Mouse (Mus musculus): ENCODE results near the gene Otulin. TPM values are rescaled to one million over a fixed set of nuclear protein-coding genes. Genes with fewer than 3 reads are reported as not detected.

Gene Otulin
- polyA plus RNA-seq, 1 experiment = 23.7 TPM

DNA sequence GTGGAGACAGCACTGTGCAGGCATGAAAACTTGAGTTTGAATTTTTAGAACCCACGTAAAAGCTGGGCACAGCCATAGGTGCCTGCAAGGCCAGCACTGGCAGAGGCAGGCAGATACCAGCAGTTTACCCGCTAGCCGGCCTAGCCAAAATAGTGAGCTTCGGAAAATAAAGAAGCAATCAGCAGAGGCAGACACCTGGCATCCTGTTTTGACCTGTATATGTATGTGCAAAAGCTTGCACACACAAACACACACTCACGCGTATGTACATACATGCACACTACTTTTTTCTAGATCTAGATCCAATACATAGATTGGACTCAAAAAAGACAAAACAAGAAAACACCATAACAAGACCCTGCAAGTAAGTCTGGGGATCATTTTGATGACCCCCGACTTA is 38.1 kb upstream of the Otulin start:
- TF ChIP-seq CTCF (IDR thresholded peaks at IDR 0.05; ENCODE audit: borderline replicate concordance, extremely low read depth, insufficient read depth, insufficient read length) (no peak), POLR2A (IDR thresholded peaks at IDR 0.05; ENCODE audit: borderline replicate concordance, extremely low read depth, insufficient read depth, insufficient read length, poor library complexity, severe bottlenecking) (no peak)
- no peak for DNase-seq (ENCODE audit: low read depth)

- no peak for DNase-seq (ENCODE audit: low read depth)
- TF ChIP-seq CTCF (IDR thresholded peaks at IDR 0.05; ENCODE audit: borderline replicate concordance, extremely low read depth, insufficient read depth, insufficient read length) = no peak
- TF ChIP-seq POLR2A (IDR thresholded peaks at IDR 0.05; ENCODE audit: borderline replicate concordance, extremely low read depth, insufficient read depth, insufficient read length, poor library complexity, severe bottlenecking) = no peak
These were observed 37.5 kb upstream of the Otulin start for GRCm38 (mm10) chr15:27668001-27668461.

DNA sequence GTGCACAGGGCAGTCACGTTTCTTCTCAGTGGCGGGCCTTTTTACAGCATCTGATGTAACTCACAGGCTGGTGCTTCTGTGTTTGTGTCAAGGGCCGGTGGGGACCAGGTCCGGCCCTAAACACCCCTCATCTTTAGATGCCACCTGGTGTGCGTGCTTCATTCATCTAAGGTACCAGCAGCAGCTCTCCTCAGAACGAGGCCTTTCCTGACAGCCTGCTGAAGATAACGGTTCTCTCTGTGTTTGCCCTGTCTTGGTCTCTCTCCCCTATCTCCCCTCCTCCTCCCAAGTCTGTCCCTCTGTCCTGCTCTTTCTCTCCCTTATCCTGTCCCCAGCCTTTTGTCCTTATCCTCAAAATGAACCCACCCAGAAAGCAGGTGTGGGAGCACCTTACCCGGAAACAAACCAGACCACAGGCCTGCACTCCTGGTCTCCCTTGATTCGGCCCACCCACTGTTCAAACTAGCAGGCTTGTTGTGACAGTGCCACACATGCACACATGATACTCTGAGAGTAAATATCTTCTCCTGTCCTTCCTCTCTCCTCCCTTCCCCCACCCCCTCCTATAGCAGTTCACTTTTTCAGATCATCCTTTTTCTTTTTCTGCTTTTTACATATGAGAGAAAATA is 36.5 kb upstream of the Otulin start:
- DNase-seq (ENCODE audit: low read depth) = no peak
- TF ChIP-seq POLR2A (IDR thresholded peaks at IDR 0.05; ENCODE audit: borderline replicate concordance, extremely low read depth, insufficient read depth, insufficient read length, poor library complexity, severe bottlenecking) (no peak), CTCF (IDR thresholded peaks at IDR 0.05; ENCODE audit: borderline replicate concordance, extremely low read depth, insufficient read depth, insufficient read length) (no peak)

DNA sequence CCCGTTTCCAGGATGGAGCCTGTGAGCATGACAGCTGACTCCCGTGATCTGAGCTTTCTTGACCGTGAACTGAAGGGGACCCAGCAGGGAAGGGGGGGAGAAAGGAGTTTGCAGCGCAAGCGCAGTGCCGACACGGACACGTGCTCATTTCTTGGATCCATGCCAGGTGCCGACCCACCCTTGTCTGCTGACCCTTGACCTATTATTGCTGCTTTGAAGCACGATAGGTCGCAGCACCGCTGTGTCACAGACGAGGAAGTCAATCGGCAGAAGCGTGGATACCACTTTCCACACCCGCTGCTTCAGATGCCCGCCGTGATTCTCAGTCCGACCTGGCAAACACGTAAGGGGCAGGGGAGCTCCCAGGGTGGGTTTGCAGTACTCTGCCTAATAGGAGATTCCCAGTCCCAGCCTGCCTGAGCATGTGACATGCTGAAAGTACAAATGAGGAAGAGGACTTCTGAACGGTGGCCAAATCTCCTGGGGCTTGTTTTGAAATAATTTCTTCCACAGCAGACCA is 35.0 kb upstream of the Otulin start:
- DNase-seq (ENCODE audit: low read depth) = peak; percentile 61
- TF ChIP-seq POLR2A (IDR thresholded peaks at IDR 0.05; ENCODE audit: borderline replicate concordance, extremely low read depth, insufficient read depth, insufficient read length, poor library complexity, severe bottlenecking) (no peak), CTCF (IDR thresholded peaks at IDR 0.05; ENCODE audit: borderline replicate concordance, extremely low read depth, insufficient read depth, insufficient read length) (no peak)

GRCm38 (mm10) chr15:27664126-27664525 is 33.6 kb upstream of the Otulin start:
- TF ChIP-seq CTCF (IDR thresholded peaks at IDR 0.05; ENCODE audit: borderline replicate concordance, extremely low read depth, insufficient read depth, insufficient read length) = no peak
- TF ChIP-seq POLR2A (IDR thresholded peaks at IDR 0.05; ENCODE audit: borderline replicate concordance, extremely low read depth, insufficient read depth, insufficient read length, poor library complexity, severe bottlenecking) = no peak
- no peak for DNase-seq (ENCODE audit: low read depth)

DNA sequence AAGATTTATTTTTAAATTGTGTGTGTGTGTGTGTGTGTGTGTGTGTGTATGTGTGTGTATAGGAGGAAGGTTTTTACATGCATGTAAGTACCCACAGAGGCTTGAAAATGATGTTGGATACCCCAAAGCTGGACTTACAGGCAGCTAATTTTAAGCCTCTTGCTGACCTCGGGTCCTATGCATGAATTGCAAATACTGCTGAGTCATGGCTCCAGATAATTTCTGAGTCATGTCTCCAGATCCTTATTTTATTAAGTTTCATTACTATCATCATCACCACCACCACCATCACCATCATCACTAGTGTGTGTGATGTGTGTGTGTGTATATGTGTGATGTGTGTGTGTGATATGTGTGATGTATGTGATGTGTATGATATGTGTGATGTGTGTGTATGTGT is 32.2 kb upstream of the Otulin start:
- no peak for DNase-seq (ENCODE audit: low read depth)
- no peak for TF ChIP-seq POLR2A (IDR thresholded peaks at IDR 0.05; ENCODE audit: borderline replicate concordance, extremely low read depth, insufficient read depth, insufficient read length, poor library complexity, severe bottlenecking)
- TF ChIP-seq CTCF (IDR thresholded peaks at IDR 0.05; ENCODE audit: borderline replicate concordance, extremely low read depth, insufficient read depth, insufficient read length) = no peak

GRCm38 (mm10) chr15:27661696-27662095 is 31.2 kb upstream of the Otulin start:
- no peak for DNase-seq (ENCODE audit: low read depth)
- no peak for TF ChIP-seq CTCF (IDR thresholded peaks at IDR 0.05; ENCODE audit: borderline replicate concordance, extremely low read depth, insufficient read depth, insufficient read length)
- TF ChIP-seq POLR2A (IDR thresholded peaks at IDR 0.05; ENCODE audit: borderline replicate concordance, extremely low read depth, insufficient read depth, insufficient read length, poor library complexity, severe bottlenecking) = no peak

- peak; percentile 90 for DNase-seq (ENCODE audit: low read depth)
- TF ChIP-seq POLR2A (IDR thresholded peaks at IDR 0.05; ENCODE audit: borderline replicate concordance, extremely low read depth, insufficient read depth, insufficient read length, poor library complexity, severe bottlenecking) (no peak), CTCF (IDR thresholded peaks at IDR 0.05; ENCODE audit: borderline replicate concordance, extremely low read depth, insufficient read depth, insufficient read length) (peak; percentile 98)
These were observed 29.2 kb upstream of the Otulin start for GRCm38 (mm10) chr15:27659592-27660244.

GRCm38 (mm10) chr15:27659143-27659542 is 28.6 kb upstream of the Otulin start:
- TF ChIP-seq CTCF (IDR thresholded peaks at IDR 0.05; ENCODE audit: borderline replicate concordance, extremely low read depth, insufficient read depth, insufficient read length) (no peak), POLR2A (IDR thresholded peaks at IDR 0.05; ENCODE audit: borderline replicate concordance, extremely low read depth, insufficient read depth, insufficient read length, poor library complexity, severe bottlenecking) (no peak)
- DNase-seq (ENCODE audit: low read depth) = no peak

DNA sequence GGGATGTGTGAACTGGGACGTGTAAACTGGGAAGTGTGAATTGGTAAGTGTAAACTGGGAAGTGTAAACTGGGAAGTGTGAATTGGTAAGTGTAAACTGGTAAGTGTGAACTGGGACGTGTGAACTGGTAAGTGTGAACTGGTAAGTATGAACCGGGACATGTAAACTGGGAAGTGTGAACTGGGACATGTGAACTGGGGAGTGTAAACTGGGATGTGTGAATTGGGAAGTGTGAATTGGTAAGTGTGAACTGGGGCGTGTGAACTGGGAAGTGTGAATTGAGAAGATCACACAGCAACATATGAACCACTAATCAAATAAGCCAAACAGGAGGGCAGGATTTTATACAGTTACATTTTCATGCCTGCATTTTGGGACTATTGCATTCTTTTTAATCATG is 27.9 kb upstream of the Otulin start:
- no peak for TF ChIP-seq CTCF (IDR thresholded peaks at IDR 0.05; ENCODE audit: borderline replicate concordance, extremely low read depth, insufficient read depth, insufficient read length)
- TF ChIP-seq POLR2A (IDR thresholded peaks at IDR 0.05; ENCODE audit: borderline replicate concordance, extremely low read depth, insufficient read depth, insufficient read length, poor library complexity, severe bottlenecking) = no peak
- no peak for DNase-seq (ENCODE audit: low read depth)

GRCm38 (mm10) chr15:27657866-27658265 is 27.4 kb upstream of the Otulin start:
- no peak for TF ChIP-seq POLR2A (IDR thresholded peaks at IDR 0.05; ENCODE audit: borderline replicate concordance, extremely low read depth, insufficient read depth, insufficient read length, poor library complexity, severe bottlenecking)
- TF ChIP-seq CTCF (IDR thresholded peaks at IDR 0.05; ENCODE audit: borderline replicate concordance, extremely low read depth, insufficient read depth, insufficient read length) = no peak
- no peak for DNase-seq (ENCODE audit: low read depth)

GRCm38 (mm10) chr15:27656626-27657025 is 26.1 kb upstream of the Otulin start:
- DNase-seq (ENCODE audit: low read depth) = no peak
- TF ChIP-seq CTCF (IDR thresholded peaks at IDR 0.05; ENCODE audit: borderline replicate concordance, extremely low read depth, insufficient read depth, insufficient read length) (no peak), POLR2A (IDR thresholded peaks at IDR 0.05; ENCODE audit: borderline replicate concordance, extremely low read depth, insufficient read depth, insufficient read length, poor library complexity, severe bottlenecking) (no peak)
